Mouse (Mus musculus) CH12.LX (cell line): ENCODE measurements around the gene Sgcb. TPM values are rescaled to one million over a fixed set of nuclear protein-coding genes. Genes with fewer than 3 reads are reported as not detected.

ENCODE experiments used
- DNase-seq: peaks from one replicate; pipeline ENCODE4 v3.0.0-alpha.2; 2013; ENCODE audit errors: extremely low read depth
- H3K27ac ChIP-seq: 2 replicates; pipeline ENCODE4 v1.5.1; 2012; ENCODE audit warnings: low read depth, mild to moderate bottlenecking, control low read depth, moderate library complexity; ENCODE audit not compliant: insufficient read depth
- H3K27me3 ChIP-seq: replicated peaks from 2 replicates; pipeline ENCODE3; 2012; ENCODE audit warnings: inconsistent platforms
- H3K36me3 ChIP-seq, 2 experiments: replicated peaks in 1 of 2; 2 replicates each; pipeline versions ENCODE3 to v1.6.1; 2012; ENCODE audit warnings: inconsistent platforms in 1 of 2, low read length in 1 of 2, mild to moderate bottlenecking in 1 of 2, mixed read lengths in 1 of 2, moderate library complexity in 1 of 2; ENCODE audit not compliant: control insufficient read depth in 1 of 2, insufficient read depth in 1 of 2
- H3K4me1 ChIP-seq, 2 experiments: 2 replicates each; pipeline ENCODE4 v1.6.1; 2012; ENCODE audit warnings: inconsistent platforms in 1 of 2, moderate library complexity in 1 of 2; ENCODE audit not compliant: insufficient read depth in 2 of 2, control insufficient read depth in 1 of 2
- H3K4me2 ChIP-seq: 2 replicates; pipeline ENCODE4 v1.6.1; 2012; ENCODE audit warnings: low read depth, mild to moderate bottlenecking, control low read depth; ENCODE audit not compliant: poor library complexity, insufficient read depth, severe bottlenecking
- H3K4me3 ChIP-seq, 3 experiments: fragments of 150-350 bp in 1 of 3; sonication (generic) in 1 of 3; replicated peaks in 1 of 3; 2 replicates each; pipeline versions ENCODE3 to v1.5.1; 2011 to 2012; ENCODE audit warnings: low read depth in 2 of 3, low read length in 2 of 3, mild to moderate bottlenecking in 2 of 3, moderate library complexity in 2 of 3, control low read depth in 1 of 3, improper control_type of control experiment in 1 of 3, inconsistent platforms in 1 of 3, mixed read lengths in 1 of 3; ENCODE audit not compliant: poor library complexity in 1 of 3
- H3K79me2 ChIP-seq: replicated peaks from 2 replicates; pipeline ENCODE4 v1.6.1; 2012; ENCODE audit warnings: mild to moderate bottlenecking, moderate library complexity; ENCODE audit not compliant: control insufficient read depth, poor library complexity, insufficient read depth, severe bottlenecking; ENCODE audit errors: extremely low read depth
- H3K9ac ChIP-seq: 2 replicates; pipeline ENCODE4 v1.6.1; 2012; ENCODE audit warnings: low read depth, mild to moderate bottlenecking, control low read depth, moderate library complexity; ENCODE audit not compliant: insufficient read depth
- H3K9me3 ChIP-seq: replicated peaks from 2 replicates; pipeline ENCODE3; 2012; ENCODE audit warnings: low read length, inconsistent platforms, mixed read lengths
- BHLHE40 ChIP-seq: IDR thresholded peaks from 2 replicates; pipeline ENCODE4 v1.6.1; 2011; ENCODE audit warnings: mild to moderate bottlenecking, low read depth, low read length, improper control_type of control experiment
- CHD1 ChIP-seq: IDR thresholded peaks from 2 replicates; pipeline ENCODE4 v1.6.1; 2012; ENCODE audit warnings: low read depth, low read length, improper control_type of control experiment, inconsistent platforms
- CTCF ChIP-seq, 2 experiments: IDR thresholded peaks in 1 of 2; conservative IDR thresholded peaks in 1 of 2; 2 replicates each; pipeline ENCODE4 v1.5.1; 2011 to 2012; ENCODE audit warnings: low read depth in 2 of 2, low read length in 2 of 2, improper control_type of control experiment in 1 of 2, inconsistent platforms in 1 of 2, mild to moderate bottlenecking in 1 of 2, moderate library complexity in 1 of 2
- GABPA ChIP-seq: IDR thresholded peaks from 2 replicates; pipeline ENCODE4 v1.6.1; 2012; ENCODE audit warnings: low read depth, low read length, improper control_type of control experiment, inconsistent platforms; ENCODE audit not compliant: insufficient replicate concordance
- HCFC1 ChIP-seq: IDR thresholded peaks from 2 replicates; pipeline ENCODE4 v1.6.1; 2012; ENCODE audit warnings: low read depth, mild to moderate bottlenecking, inconsistent platforms, low read length, improper control_type of control experiment
- JUN ChIP-seq: IDR thresholded peaks from 2 replicates; pipeline ENCODE4 v1.6.1; 2011; ENCODE audit warnings: low read depth, mild to moderate bottlenecking, low read length, improper control_type of control experiment, moderate library complexity; ENCODE audit not compliant: insufficient read depth
- JUND ChIP-seq: conservative IDR thresholded peaks from 2 replicates; pipeline ENCODE4 v1.6.1; 2011; ENCODE audit warnings: low read depth, low read length, improper control_type of control experiment
- KAT2A ChIP-seq: IDR thresholded peaks from 2 replicates; pipeline ENCODE4 v1.6.1; 2012; ENCODE audit warnings: low read length, improper control_type of control experiment, inconsistent platforms; ENCODE audit not compliant: insufficient replicate concordance
- MAFK ChIP-seq: IDR thresholded peaks from 2 replicates; pipeline ENCODE4 v1.6.1; 2011; ENCODE audit warnings: low read length, improper control_type of control experiment; ENCODE audit not compliant: insufficient replicate concordance
- MAZ ChIP-seq: IDR thresholded peaks from 2 replicates; pipeline ENCODE4 v1.6.1; 2012; ENCODE audit warnings: low read depth, mild to moderate bottlenecking, inconsistent platforms, low read length, improper control_type of control experiment, moderate library complexity
- MEF2A ChIP-seq: IDR thresholded peaks from 2 replicates; pipeline ENCODE4 v1.6.1; 2014; ENCODE audit warnings: low read depth, mild to moderate bottlenecking, inconsistent platforms, low read length, improper control_type of control experiment, borderline replicate concordance
- MXI1 ChIP-seq: IDR thresholded peaks from 2 replicates; pipeline ENCODE4 v1.6.1; 2011; ENCODE audit warnings: mild to moderate bottlenecking, low read depth, low read length, improper control_type of control experiment
- MYC ChIP-seq: IDR thresholded peaks from 2 replicates; pipeline ENCODE4 v1.6.1; 2011; ENCODE audit warnings: low read depth, mild to moderate bottlenecking, improper control_type of control experiment, low read length
- NELFE ChIP-seq: IDR thresholded peaks from 2 replicates; pipeline ENCODE4 v1.6.1; 2011; ENCODE audit warnings: low read depth, low read length, improper control_type of control experiment
- NRF1 ChIP-seq: IDR thresholded peaks from 2 replicates; pipeline ENCODE4 v1.6.1; 2014; ENCODE audit warnings: low read depth, mild to moderate bottlenecking, inconsistent platforms, low read length, improper control_type of control experiment, moderate library complexity
- PAX5 ChIP-seq: IDR thresholded peaks from 2 replicates; pipeline ENCODE4 v1.6.1; 2012; ENCODE audit warnings: low read length, inconsistent platforms, mixed read lengths
- POLR2A ChIP-seq: IDR thresholded peaks from 2 replicates; pipeline ENCODE4 v1.6.1; 2011; ENCODE audit warnings: low read depth, mild to moderate bottlenecking, improper control_type of control experiment, low read length
- POLR2AphosphoS2 ChIP-seq: IDR thresholded peaks from 2 replicates; pipeline ENCODE4 v1.6.1; 2011; ENCODE audit warnings: low read depth, low read length, improper control_type of control experiment
- RAD21 ChIP-seq: IDR thresholded peaks from 2 replicates; pipeline ENCODE4 v1.6.1; 2011; ENCODE audit warnings: low read depth, mild to moderate bottlenecking, low read length, improper control_type of control experiment, moderate library complexity
- SMC3 ChIP-seq: IDR thresholded peaks from 2 replicates; pipeline ENCODE4 v1.6.1; 2011; ENCODE audit warnings: low read depth, low read length, improper control_type of control experiment
- TBP ChIP-seq: conservative IDR thresholded peaks from 2 replicates; pipeline ENCODE4 v1.6.1; 2011; ENCODE audit warnings: low read depth, low read length, improper control_type of control experiment
- USF1 ChIP-seq: IDR thresholded peaks from 2 replicates; pipeline ENCODE4 v1.6.1; 2014; ENCODE audit warnings: low read depth, mild to moderate bottlenecking, inconsistent platforms, low read length, improper control_type of control experiment
- ZC3H11A ChIP-seq: IDR thresholded peaks from 2 replicates; pipeline ENCODE4 v1.6.1; 2012; ENCODE audit warnings: low read depth, mild to moderate bottlenecking, inconsistent platforms, low read length, improper control_type of control experiment
- ZKSCAN1 ChIP-seq: IDR thresholded peaks from 2 replicates; pipeline ENCODE4 v1.6.1; 2012; ENCODE audit warnings: low read depth, inconsistent platforms, low read length, improper control_type of control experiment, borderline replicate concordance
- ZMIZ1 ChIP-seq: IDR thresholded peaks from 2 replicates; pipeline ENCODE4 v1.6.1; 2012; ENCODE audit warnings: low read depth, mild to moderate bottlenecking, inconsistent platforms, low read length, improper control_type of control experiment
- ZNF384 ChIP-seq: IDR thresholded peaks from 2 replicates; pipeline ENCODE4 v1.6.1; 2012; ENCODE audit warnings: low read depth, low read length, improper control_type of control experiment, inconsistent platforms
- dilution Hi-C: fragments of 300-500 bp; cut with MboI; formaldehyde crosslinking; loops from 2 replicates; pipeline ENCODE4 v1.14.3; 2020; ENCODE audit warnings: low sequenced_read_pairs; ENCODE audit not compliant: extremely low pct_unique_long_range_greater_than_20kb, extremely low pct_ligation_motif_present
- in situ Hi-C: fragments of 300-500 bp; cut with MboI; formaldehyde crosslinking; loops from 3 replicates; pipeline ENCODE4 v1.14.3; 2019; ENCODE audit warnings: low sequenced_read_pairs, low pct_ligation_motif_present, low pct_unique_long_range_greater_than_20kb, mixed read lengths
- polyA plus RNA-seq: library from polyadenylated mRNA; unstranded; fragments of >175 nt; gene quantifications from 2 replicates; pipeline ENCODE4 v1.2.1, GENCODE M21; 2012; ENCODE audit warnings: low read depth; ENCODE audit not compliant: insufficient read length
- total RNA-seq, 2 experiments: library from RNA; depleted of rRNA; stranded (reverse); fragments of 300-350 nt in 1 of 2; fragments of >200 nt in 1 of 2; gene quantifications; 2 replicates each; pipeline ENCODE4 v1.2.3; 2012 to 2014

Sgcb gene
- total and polyA plus RNA-seq, 3 experiments, result 2.6 to 8.5 (median 4.6) TPM

DNA sequence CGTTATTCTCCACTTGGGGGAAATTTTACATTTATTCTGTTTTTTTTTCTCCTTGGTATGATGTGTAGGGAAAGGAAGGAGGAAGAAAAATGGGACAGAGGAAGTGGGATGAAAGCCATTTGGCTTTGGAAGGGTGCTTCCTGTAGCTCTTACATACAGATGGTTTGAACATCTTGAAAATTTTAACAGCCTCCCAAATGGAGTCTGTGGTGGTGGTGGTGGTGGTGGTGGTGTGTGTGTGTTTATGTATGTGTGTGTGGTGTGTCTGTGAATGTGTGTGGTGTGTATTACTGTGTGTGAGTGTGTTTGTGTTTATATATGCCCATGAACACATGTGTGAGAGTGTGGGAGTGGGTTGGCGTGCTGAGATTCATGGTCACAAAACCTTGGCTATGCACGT, 28.0 kb upstream of the Sgcb start:
- Histone ChIP-seq H3K4me3 (no peak overlapping the region), H3K36me3 (no peaks in the 10 kb centered on the region), H3K4me2 (no peak overlapping the region)
- no peak for TF ChIP-seq POLR2AphosphoS2
- TF ChIP-seq POLR2A, result no peak
- TF ChIP-seq BHLHE40, result no peak
- no peak for TF ChIP-seq TBP
- TF ChIP-seq ZKSCAN1, result no peak
- TF ChIP-seq RAD21, result no peak
- no peak for TF ChIP-seq SMC3
- no peak for TF ChIP-seq NELFE
- no peak for TF ChIP-seq PAX5
- no peak for TF ChIP-seq GABPA
- TF ChIP-seq, all 38 proteins: peak for 0
- Histone ChIP-seq H3K9ac (no peak overlapping the region), H3K79me2 (no peaks in the 10 kb centered on the region), H3K4me1 (no peaks in the 10 kb centered on the region), H3K27me3 (no peaks in the 10 kb centered on the region), H3K27ac (no peak overlapping the region), H3K9me3 (no peaks in the 10 kb centered on the region)
- dilution Hi-C loops (no loop called here), in situ Hi-C loops (no loop called here)
- no peak for DNase-seq

- dilution Hi-C loops, result no loop called here
- Histone ChIP-seq H3K79me2 (no peaks in the 10 kb centered on the region), H3K4me2 (no peak overlapping the region), H3K4me1 (peaks cover 9 to 34% of the 10 kb centered on the region in 2 experiments), H3K27me3 (no peaks in the 10 kb centered on the region), H3K9me3 (no peaks in the 10 kb centered on the region), H3K27ac (no peak overlapping the region), H3K9ac (no peak overlapping the region), H3K4me3 (no peak overlapping the region), H3K36me3 (no peaks in the 10 kb centered on the region)
- no peak for DNase-seq
- in situ Hi-C loops, result no loop called here
- TF ChIP-seq BHLHE40 (no peak), ZMIZ1 (no peak), SMC3 (no peak)
Measured at GRCm38 (mm10) chr5:73669386-73669785, 21.8 kb upstream of the Sgcb start.

- Histone ChIP-seq H3K9ac (no peak overlapping the region), H3K27ac (no peak overlapping the region), H3K4me1 (peaks cover 12 to 50% of the 10 kb centered on the region in 2 experiments), H3K79me2 (no peaks in the 10 kb centered on the region), H3K36me3 (no peaks in the 10 kb centered on the region), H3K27me3 (no peaks in the 10 kb centered on the region), H3K4me2 (no peak overlapping the region), H3K9me3 (no peaks in the 10 kb centered on the region), H3K4me3 (no peak overlapping the region)
- no peak for DNase-seq
- in situ Hi-C loops, result no loop called here
- no peak for TF ChIP-seq ZNF384
- TF ChIP-seq CTCF (conservative IDR thresholded peaks at IDR 0.05 in 1 of 2, IDR thresholded peaks at IDR 0.05 in 1 of 2; ENCODE audit: low read depth in 2 of 2, low read length in 2 of 2), result no peak
- TF ChIP-seq SMC3, result no peak
- no peak for TF ChIP-seq MEF2A
- no peak for TF ChIP-seq JUN
- TF ChIP-seq JUND, result no peak
- no peak for TF ChIP-seq MYC
- no peak for TF ChIP-seq ZC3H11A
- no peak for TF ChIP-seq USF1
- TF ChIP-seq GABPA, result no peak
- no peak for TF ChIP-seq KAT2A
- TF ChIP-seq MXI1, result no peak
- no peak for TF ChIP-seq NRF1
- no peak for TF ChIP-seq HCFC1
- TF ChIP-seq MAZ, result no peak
- TF ChIP-seq CHD1, result no peak
- no peak for TF ChIP-seq POLR2AphosphoS2
- no peak for TF ChIP-seq MAFK
- TF ChIP-seq, all 38 proteins: peak for 0
- dilution Hi-C loops, result no loop called here
Measured at GRCm38 (mm10) chr5:73667877-73668276, 20.3 kb upstream of the Sgcb start.
